Mouse (Mus musculus) forebrain, embryonic 11.5 days (tissue): Measurements from ENCODE around the gene Wasf1. TPM values are rescaled to one million over a fixed set of nuclear protein-coding genes. Genes with fewer than 3 reads are reported as not detected.
A peak's percentile ranks its signal among the peaks of the same experiment; 100 is the strongest.

Experiments used
- ATAC-seq: fragments of 200-750 bp; cut with Nextera tagmentation; replicated peaks from 2 replicates; pipeline ENCODE4 v1.8.0; 2017; ENCODE audit warnings: moderate TSS enrichment; ENCODE audit not compliant: low FRiP score
- DNase-seq: peaks from one replicate; pipeline ENCODE4 v3.0.0-alpha.2; 2017; ENCODE audit warnings: low spot score
- H3K27ac ChIP-seq: fragments of 300-500 bp; sonication (generic); 2 replicates; pipeline ENCODE4 v1.5.1; 2014; ENCODE audit warnings: low read depth, low read length
- H3K27me3 ChIP-seq: fragments of 300-500 bp; sonication (generic); 2 replicates; pipeline ENCODE4 v1.6.1; 2014; ENCODE audit warnings: mild to moderate bottlenecking, low read length, mixed read lengths; ENCODE audit not compliant: control insufficient read depth, insufficient read depth
- H3K36me3 ChIP-seq: fragments of 300-500 bp; sonication (generic); 2 replicates; pipeline ENCODE4 v1.6.1; 2014; ENCODE audit warnings: mild to moderate bottlenecking, low read length, moderate library complexity, mixed read lengths; ENCODE audit not compliant: control insufficient read depth, insufficient read depth
- H3K4me1 ChIP-seq: fragments of 300-500 bp; sonication (generic); replicated peaks from 2 replicates; pipeline ENCODE4 v1.6.1; 2014; ENCODE audit warnings: low read length, mixed read lengths; ENCODE audit not compliant: control insufficient read depth, insufficient read depth
- H3K4me2 ChIP-seq: fragments of 300-500 bp; sonication (generic); 2 replicates; pipeline ENCODE4 v1.6.1; 2014; ENCODE audit warnings: low read depth, mild to moderate bottlenecking, low read length, moderate library complexity, mixed read lengths; ENCODE audit not compliant: severe bottlenecking
- H3K4me3 ChIP-seq: fragments of 300-500 bp; sonication (generic); 2 replicates; pipeline ENCODE4 v1.5.1; 2014; ENCODE audit warnings: low read depth, low read length
- H3K9ac ChIP-seq: fragments of 300-500 bp; sonication (generic); 2 replicates; pipeline ENCODE4 v1.6.1; 2014; ENCODE audit warnings: low read length
- H3K9me3 ChIP-seq: fragments of 300-500 bp; sonication (generic); 2 replicates; pipeline ENCODE4 v1.6.1; 2016; ENCODE audit warnings: low read length, mixed read lengths; ENCODE audit not compliant: control insufficient read depth
- WGBS: fragments of 180-500 bp; shearing (Covaris S2); extraction: QIAGEN DNeasy Blood & Tissue Kit; methylation state at CpG from one replicate; pipeline ENCODE4 v1.1.7; 2014; 5-methylcytosine and 5-hydroxymethylcytosine counted together
- polyA plus RNA-seq: library from polyadenylated mRNA; unstranded; fragments of >200 nt; fragmentation: Nextera tagmentation; extraction: Ambion mirVana; gene quantifications from 2 replicates; pipeline ENCODE4 v1.2.1, GENCODE M21; 2014

The Wasf1 gene
- polyA plus RNA-seq, 1 experiment from 2014 or later: 81.3 TPM

DNA sequence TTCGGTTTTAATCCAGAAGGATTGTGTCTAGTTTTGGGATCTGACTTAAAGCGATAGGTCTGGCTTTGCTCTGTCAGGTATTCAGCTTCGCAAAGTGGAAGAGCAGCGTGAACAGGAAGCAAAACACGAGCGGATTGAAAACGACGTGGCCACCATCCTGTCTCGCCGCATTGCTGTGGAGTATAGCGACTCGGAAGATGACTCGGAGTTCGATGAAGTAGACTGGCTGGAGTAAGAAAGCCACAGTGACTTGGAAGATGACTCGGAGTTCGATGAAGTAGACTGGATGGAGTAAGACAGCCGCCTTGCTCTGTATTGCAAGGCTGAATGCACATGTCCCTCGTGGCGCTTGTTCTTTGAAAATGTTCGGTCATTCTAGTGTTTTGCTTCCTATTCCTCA lies 54.3 kb downstream of the Wasf1 start:
- no peaks in the 10 kb centered on the region; the same call in 1 of the 2 replicates for H3K4me1 ChIP-seq
- no peak for ATAC-seq
- H3K4me3 ChIP-seq: no peak overlapping the region
- H3K27me3 ChIP-seq: no peaks in the 10 kb centered on the region
- H3K36me3 ChIP-seq: peaks cover 7% of the 10 kb centered on the region; the same call in 1 of the 2 replicates
- no peak for DNase-seq
- no peaks in the 10 kb centered on the region for H3K9me3 ChIP-seq
- WGBS: 94% methylated on average over 20 of the region's 20 CpGs
- H3K27ac ChIP-seq: no peak overlapping the region
- H3K9ac ChIP-seq: no peak overlapping the region
- H3K4me2 ChIP-seq: no peak overlapping the region

DNA sequence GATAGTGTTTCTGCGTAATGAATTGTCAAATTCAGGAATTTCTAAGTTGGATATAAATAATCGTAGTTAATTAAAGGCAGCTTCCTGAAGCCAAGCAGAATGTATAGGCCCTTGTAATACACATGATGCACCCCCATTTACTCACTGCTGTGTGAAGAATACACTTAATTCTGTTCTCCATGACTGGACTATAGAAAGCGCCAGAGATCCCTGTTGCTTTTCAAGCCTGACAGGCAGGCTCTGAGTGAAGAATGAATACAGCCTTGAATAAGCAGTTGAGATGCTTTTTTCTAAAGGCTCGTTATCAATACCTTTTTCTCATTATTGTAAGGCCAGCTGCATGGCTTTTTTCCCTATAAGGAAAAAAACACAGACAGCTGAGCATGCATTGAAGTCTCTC lies 59.4 kb downstream of the Wasf1 start:
- Histone ChIP-seq H3K27ac (peak overlapping the region; percentile 50; the same call in 1 of the 2 replicates), H3K9me3 (no peaks in the 10 kb centered on the region), H3K4me3 (no peak overlapping the region), H3K36me3 (no peaks in the 10 kb centered on the region), H3K9ac (no peak overlapping the region), H3K4me2 (no peak overlapping the region), H3K4me1 (peaks cover 11% of the 10 kb centered on the region; the same call in 1 of the 2 replicates), H3K27me3 (no peaks in the 10 kb centered on the region)
- WGBS: 22% methylated on average over 4 of the region's 4 CpGs
- ATAC-seq (peak; percentile 74), DNase-seq (no peak)

DNA sequence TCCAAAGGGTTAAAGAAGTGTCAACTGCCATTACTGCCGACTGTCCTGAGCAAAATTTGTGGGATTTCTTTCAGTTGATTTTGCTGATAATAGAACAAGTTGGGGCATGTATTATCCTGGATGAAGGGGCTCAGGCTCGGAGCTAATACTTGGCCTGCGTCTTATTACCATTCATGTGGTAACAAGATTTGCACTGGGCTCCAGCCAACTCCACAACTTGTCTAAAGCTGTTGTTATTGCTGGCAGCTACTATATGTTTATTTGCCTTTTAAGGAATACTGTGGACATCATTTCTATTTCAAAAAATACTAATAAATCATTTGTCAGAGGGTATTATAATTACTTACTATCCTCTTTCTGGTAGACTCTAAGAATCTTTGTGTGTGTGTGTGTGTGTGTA lies 66.9 kb downstream of the Wasf1 start:
- ATAC-seq (no peak), DNase-seq (no peak)
- WGBS: 80% methylated on average over 3 of the region's 3 CpGs

DNA sequence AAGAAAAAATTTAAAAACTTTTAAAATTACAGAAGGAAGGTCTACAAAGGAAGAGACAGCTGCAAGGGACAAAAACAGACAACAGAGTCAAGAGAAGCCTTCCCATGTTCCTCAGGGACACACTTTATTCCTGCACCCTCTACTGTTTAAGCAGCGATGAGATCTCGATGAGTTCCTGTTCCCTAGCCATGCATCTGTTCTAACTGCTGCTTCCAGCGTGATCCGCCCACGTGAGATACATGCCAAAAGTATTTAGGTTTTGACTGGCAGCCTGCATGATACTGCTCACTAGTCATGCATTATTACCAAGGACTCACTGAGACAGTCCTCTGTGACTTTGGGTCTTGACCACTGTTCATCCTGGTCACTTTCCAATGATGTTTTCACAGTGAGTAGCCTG lies 72.9 kb downstream of the Wasf1 start:
- Histone ChIP-seq H3K36me3 (no peaks in the 10 kb centered on the region), H3K4me1 (no peaks in the 10 kb centered on the region), H3K9ac (no peak overlapping the region), H3K27ac (no peak overlapping the region), H3K4me2 (no peak overlapping the region), H3K4me3 (no peak overlapping the region), H3K27me3 (no peaks in the 10 kb centered on the region), H3K9me3 (no peaks in the 10 kb centered on the region)
- DNase-seq (no peak), ATAC-seq (no peak)
- WGBS: 94% methylated on average over 5 of the region's 5 CpGs

More for the DNA sequence above, 66.9 kb downstream of the Wasf1 start:
- Histone ChIP-seq H3K4me1 (no peaks in the 10 kb centered on the region), H3K9ac (no peak overlapping the region), H3K27ac (no peak overlapping the region), H3K9me3 (no peaks in the 10 kb centered on the region), H3K4me3 (no peak overlapping the region), H3K4me2 (no peak overlapping the region), H3K36me3 (no peaks in the 10 kb centered on the region), H3K27me3 (no peaks in the 10 kb centered on the region)

DNA sequence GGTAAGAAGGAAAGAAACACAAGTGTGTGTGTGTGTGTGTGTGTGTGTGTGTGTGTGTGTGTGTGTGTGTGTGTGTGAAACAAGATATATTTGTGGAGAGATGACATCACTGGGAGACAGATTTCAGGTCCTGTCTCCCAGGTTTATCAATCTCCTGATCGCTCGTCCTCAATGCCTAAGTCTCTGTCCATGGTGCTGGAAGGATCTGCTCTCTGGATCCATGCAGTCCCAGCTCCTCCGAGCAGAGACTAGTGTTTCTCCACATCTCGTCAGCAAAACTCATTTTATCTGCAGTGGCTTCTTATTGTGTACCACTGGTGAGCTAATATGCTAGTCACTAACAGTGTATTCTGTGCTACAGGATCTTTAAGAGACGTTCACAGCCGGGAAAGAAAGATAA lies 78.1 kb downstream of the Wasf1 start:
- H3K4me1 ChIP-seq: no peaks in the 10 kb centered on the region
- no peaks in the 10 kb centered on the region for H3K27me3 ChIP-seq
- H3K4me3 ChIP-seq: no peak overlapping the region
- H3K4me2 ChIP-seq: no peak overlapping the region
- no peaks in the 10 kb centered on the region for H3K36me3 ChIP-seq
- H3K9ac ChIP-seq: no peak overlapping the region
- ATAC-seq (no peak), DNase-seq (no peak)
- no peaks in the 10 kb centered on the region for H3K9me3 ChIP-seq
- WGBS: 46% methylated on average over 6 of the region's 6 CpGs
- H3K27ac ChIP-seq: no peak overlapping the region

DNA sequence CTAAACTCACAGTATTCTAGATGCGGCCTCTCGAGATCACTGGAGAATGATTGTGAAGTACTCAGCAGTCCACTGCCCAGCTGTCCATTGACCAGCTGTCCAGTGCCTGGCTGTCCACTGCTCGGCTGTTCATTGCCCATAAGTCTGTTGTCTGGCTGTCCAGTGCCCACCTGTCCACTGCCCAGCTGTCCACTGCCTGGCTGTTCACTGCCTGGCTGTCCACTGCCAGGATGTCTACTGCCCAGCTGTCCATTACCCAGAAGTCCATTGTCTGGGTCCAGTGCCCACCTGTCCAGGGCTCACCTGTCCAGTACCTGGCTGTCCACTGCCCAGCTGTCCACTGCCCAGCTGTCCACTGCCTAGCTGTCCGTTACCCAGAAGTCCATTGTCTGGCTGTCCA lies 78.7 kb downstream of the Wasf1 start:
- Histone ChIP-seq H3K27ac (no peak overlapping the region), H3K4me1 (no peaks in the 10 kb centered on the region), H3K9ac (no peak overlapping the region), H3K27me3 (no peaks in the 10 kb centered on the region), H3K36me3 (no peaks in the 10 kb centered on the region), H3K9me3 (no peaks in the 10 kb centered on the region), H3K4me2 (no peak overlapping the region), H3K4me3 (no peak overlapping the region)
- WGBS: 86% methylated on average over 4 of the region's 4 CpGs
- ATAC-seq (no peak), DNase-seq (no peak)

DNA sequence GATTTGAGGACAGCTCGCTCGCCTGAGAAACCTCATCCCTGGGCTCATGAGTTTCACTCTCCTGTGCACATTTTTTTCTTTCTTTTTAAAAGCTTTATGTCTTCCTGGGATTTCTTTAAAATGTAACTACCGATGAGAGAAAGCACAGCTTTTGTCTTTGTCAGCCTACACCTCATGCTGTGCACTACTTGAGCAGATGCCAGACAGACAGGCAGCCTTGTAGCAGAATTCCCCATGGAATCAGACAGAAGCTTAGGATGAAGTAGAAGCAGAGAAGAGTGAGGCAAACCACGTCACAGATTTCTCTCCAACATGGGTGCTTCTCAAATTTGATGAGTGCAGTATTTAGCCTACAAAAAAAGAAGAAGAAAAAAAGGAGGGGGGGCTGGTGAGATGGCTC lies 81.3 kb downstream of the Wasf1 start:
- H3K4me3 ChIP-seq: no peak overlapping the region
- H3K27ac ChIP-seq: no peak overlapping the region
- H3K36me3 ChIP-seq: no peaks in the 10 kb centered on the region
- H3K4me1 ChIP-seq: no peaks in the 10 kb centered on the region
- DNase-seq: no peak
- WGBS: 58% methylated on average over 4 of the region's 4 CpGs
- H3K9me3 ChIP-seq: no peaks in the 10 kb centered on the region
- ATAC-seq: no peak
- no peak overlapping the region for H3K9ac ChIP-seq
- no peaks in the 10 kb centered on the region for H3K27me3 ChIP-seq
- H3K4me2 ChIP-seq: no peak overlapping the region

DNA sequence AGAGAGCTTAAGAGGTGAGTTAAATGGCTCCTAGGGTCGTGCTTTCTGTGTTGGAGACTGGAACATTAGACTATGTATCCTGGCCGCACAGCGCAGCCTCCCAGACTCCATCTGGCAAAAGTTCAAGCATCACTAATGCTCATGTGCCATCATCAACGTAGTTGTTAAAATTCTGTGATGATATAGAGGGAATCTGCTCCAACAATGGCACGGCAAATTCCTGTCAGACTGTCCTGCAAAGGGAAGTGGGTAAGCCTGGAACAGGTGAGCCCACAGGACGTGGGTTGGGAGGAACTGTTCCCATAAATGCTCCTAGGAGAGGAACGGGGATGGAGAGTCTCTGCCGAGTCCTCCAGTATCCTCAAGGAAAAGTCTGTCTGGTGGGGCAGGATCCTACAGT lies 85.3 kb downstream of the Wasf1 start:
- H3K4me1 ChIP-seq: no peaks in the 10 kb centered on the region
- H3K36me3 ChIP-seq: no peaks in the 10 kb centered on the region
- no peaks in the 10 kb centered on the region for H3K27me3 ChIP-seq
- H3K9me3 ChIP-seq: no peaks in the 10 kb centered on the region
- WGBS: 62% methylated on average over 8 of the region's 8 CpGs
- H3K4me2 ChIP-seq: no peak overlapping the region
- H3K9ac ChIP-seq: no peak overlapping the region
- H3K4me3 ChIP-seq: no peak overlapping the region
- no peak for DNase-seq
- H3K27ac ChIP-seq: no peak overlapping the region
- ATAC-seq: no peak

DNA sequence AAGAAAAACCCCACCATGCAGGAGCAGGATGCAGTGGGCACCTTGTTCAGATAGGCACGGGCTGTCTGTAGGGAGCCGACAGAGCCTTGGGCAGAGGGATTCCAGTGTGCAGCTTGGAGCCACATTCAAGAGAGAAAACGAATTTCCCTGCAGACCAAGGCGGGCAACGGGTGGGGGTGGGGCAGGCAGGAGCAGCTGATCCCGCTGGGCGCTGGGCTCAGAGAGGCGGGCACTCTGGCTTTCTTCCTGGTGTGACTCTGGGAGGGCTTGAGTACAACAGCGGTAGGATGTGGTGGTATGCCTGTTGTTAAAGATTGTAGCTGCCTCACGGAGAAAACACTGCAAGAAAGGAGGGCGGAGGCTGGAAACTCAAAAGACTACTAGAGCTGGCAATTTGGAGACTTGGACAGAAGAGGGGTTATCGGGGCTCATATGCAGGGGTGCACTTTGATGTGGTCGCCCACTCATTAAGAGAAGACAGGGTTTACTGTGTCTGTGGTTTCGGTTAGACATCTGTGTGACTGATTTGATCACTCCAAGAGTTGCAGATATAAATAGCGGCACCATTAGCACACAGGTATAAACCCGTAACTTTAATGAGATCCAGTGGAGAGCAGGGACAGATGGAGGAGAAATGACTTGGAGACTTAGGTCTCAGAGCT lies 86.2 kb downstream of the Wasf1 start:
- peak overlapping the region; percentile 14; the same call in 1 of the 2 replicates for H3K4me3 ChIP-seq
- H3K36me3 ChIP-seq: no peaks in the 10 kb centered on the region
- H3K4me1 ChIP-seq: no peaks in the 10 kb centered on the region
- H3K27me3 ChIP-seq: no peaks in the 10 kb centered on the region
- ATAC-seq: peak; percentile 75
- no peak overlapping the region for H3K27ac ChIP-seq
- H3K4me2 ChIP-seq: peak overlapping the region; percentile 46
- 10% methylated on average over 16 of the region's 16 CpGs for WGBS
- H3K9me3 ChIP-seq: no peaks in the 10 kb centered on the region
- DNase-seq: peak; percentile 80
- H3K9ac ChIP-seq: peak overlapping the region; percentile 47
